Mouse (Mus musculus): ENCODE results near the gene Gtf3c4. TPM values are rescaled to one million over a fixed set of nuclear protein-coding genes. Genes with fewer than 3 reads are reported as not detected.

Gtf3c4 gene
- polyA plus RNA-seq, 1 experiment from 2014 or later = 6.1 TPM

Other genes starting within 250 kb of the Gtf3c4 start
- gene Gfi1b, start 218.4 kb downstream of the Gtf3c4 start, polyA plus RNA-seq (2015; fragmentation: Nextera tagmentation; extraction: Ambion mirVana) = 0.84 and 0.92 TPM in 2 replicates
- 16.7 and 17.5 TPM in 2 replicates for gene Tsc1, start 199.1 kb downstream of the Gtf3c4 start, polyA plus RNA-seq (2015; fragmentation: Nextera tagmentation; extraction: Ambion mirVana)
- gene Spaca9, start 140.6 kb downstream of the Gtf3c4 start, polyA plus RNA-seq (2015; fragmentation: Nextera tagmentation; extraction: Ambion mirVana) = 0.96 and 1.3 TPM in 2 replicates
- gene Ak8, start 140.2 kb downstream of the Gtf3c4 start, polyA plus RNA-seq (2015; fragmentation: Nextera tagmentation; extraction: Ambion mirVana) = 0.30 and 0.80 TPM in 2 replicates
- gene Ddx31, start within 50 bp of the Gtf3c4 start, polyA plus RNA-seq (2015; fragmentation: Nextera tagmentation; extraction: Ambion mirVana) = 7.6 and 7.8 TPM in 2 replicates
- gene Barhl1, start 76.3 kb upstream of the Gtf3c4 start, polyA plus RNA-seq (2015; fragmentation: Nextera tagmentation; extraction: Ambion mirVana) = not detected in 2 replicates
- gene Cfap77, start 214.7 kb upstream of the Gtf3c4 start, polyA plus RNA-seq (2015; fragmentation: Nextera tagmentation; extraction: Ambion mirVana) = 0.18 and 0.29 TPM in 2 replicates
- 6.9 and 7.1 TPM in 2 replicates for gene Ttf1, start 219.9 kb upstream of the Gtf3c4 start, polyA plus RNA-seq (2015; fragmentation: Nextera tagmentation; extraction: Ambion mirVana)